Mouse (Mus musculus) lung, postnatal 10 days (tissue): ENCODE measurements around the gene Ddx55.
"Not testable (repeated sequence)": the region's sequence is repeated elsewhere in the genome, so short reads cannot be mapped to it uniquely, and the experiment has no call there.

Experiments
- DNase-seq: peaks from one replicate; pipeline ENCODE4 v3.0.0; 2021

Ddx55 gene

GRCm38 (mm10) chr5:124539905-124540304, 12.8 kb upstream of the Ddx55 start:
- DNase-seq = no peak

GRCm38 (mm10) chr5:124540383-124540786, 12.3 kb upstream of the Ddx55 start, which contains the start of gene Tmed2:
Gene Tmed2 (plus strand): TSS chr5:124540695.
- DNase-seq = peak; percentile 97

GRCm38 (mm10) chr5:124540905-124541601, 11.6 kb upstream of the Ddx55 start:
- DNase-seq = peak; percentile 84

GRCm38 (mm10) chr5:124541602-124541973, 11.1 kb upstream of the Ddx55 start:
- no peak for DNase-seq

GRCm38 (mm10) chr5:124550737-124551136, 1.9 kb upstream of the Ddx55 start:
- not testable (repeated sequence) for DNase-seq

GRCm38 (mm10) chr5:124551349-124552093, 1.1 kb upstream of the Ddx55 start:
- not testable (repeated sequence) for DNase-seq

- DNase-seq = no peak
These were observed 581 bp upstream of the Ddx55 start for GRCm38 (mm10) chr5:124552094-124552472.

GRCm38 (mm10) chr5:124553607-124554006, 943 bp downstream of the Ddx55 start:
- DNase-seq = no peak

GRCm38 (mm10) chr5:124555145-124555544, 2.5 kb downstream of the Ddx55 start:
- DNase-seq = peak; percentile 41

GRCm38 (mm10) chr5:124571068-124571467, 18.4 kb downstream of the Ddx55 start:
- DNase-seq = no peak

- no peak for DNase-seq
These were observed 22.8 kb downstream of the Ddx55 start for GRCm38 (mm10) chr5:124575467-124575866.

- DNase-seq = peak; percentile 95
These were observed 26.1 kb downstream of the Ddx55 start, which contains the start of the genes Eif2b1 and Gtf2h3 for GRCm38 (mm10) chr5:124578633-124579317. Gene Eif2b1 (minus strand): TSS chr5:124579131. Gene Gtf2h3 (plus strand): TSS chr5:124579140.

GRCm38 (mm10) chr5:124582515-124582914, 29.9 kb downstream of the Ddx55 start:
- peak; percentile 74 for DNase-seq

GRCm38 (mm10) chr5:124592768-124593167, 40.1 kb downstream of the Ddx55 start:
- no peak for DNase-seq

- peak; percentile 98 for DNase-seq
These were observed 45.8 kb downstream of the Ddx55 start for GRCm38 (mm10) chr5:124598224-124599174.

- DNase-seq = not testable (repeated sequence)
These were observed 47.1 kb downstream of the Ddx55 start for GRCm38 (mm10) chr5:124599726-124600125.

GRCm38 (mm10) chr5:124602349-124602748, 49.7 kb downstream of the Ddx55 start:
- peak; percentile 65 for DNase-seq

GRCm38 (mm10) chr5:124604296-124604695, 51.6 kb downstream of the Ddx55 start:
- DNase-seq = no peak

- DNase-seq = no peak
These were observed 52.5 kb downstream of the Ddx55 start for GRCm38 (mm10) chr5:124605041-124605622.

- no peak for DNase-seq
These were observed 58.3 kb downstream of the Ddx55 start for GRCm38 (mm10) chr5:124610965-124611364.

- peak; percentile 57 for DNase-seq
These were observed 62.0 kb downstream of the Ddx55 start for GRCm38 (mm10) chr5:124614709-124615108.

GRCm38 (mm10) chr5:124618711-124619110, 66.0 kb downstream of the Ddx55 start:
- DNase-seq = no peak
